Mouse (Mus musculus) hindbrain, embryonic 12.5 days (tissue): ENCODE measurements around the gene Fam19a1. TPM values are rescaled to one million over a fixed set of nuclear protein-coding genes. Genes with fewer than 3 reads are reported as not detected.

Experiments used
- ATAC-seq: fragments of 200-750 bp; cut with Nextera tagmentation; 2 replicates; pipeline ENCODE4 v1.8.0; 2017; ENCODE audit warnings: moderate TSS enrichment; ENCODE audit not compliant: low FRiP score
- H3K27ac ChIP-seq: fragments of 300-500 bp; sonication (generic); 2 replicates; pipeline ENCODE4 v1.5.1; 2016; ENCODE audit warnings: mild to moderate bottlenecking
- H3K27me3 ChIP-seq: fragments of 300-500 bp; sonication (generic); 2 replicates; pipeline ENCODE4 v1.6.1; 2016; ENCODE audit warnings: mild to moderate bottlenecking
- H3K36me3 ChIP-seq: fragments of 300-500 bp; sonication (generic); 2 replicates; pipeline ENCODE4 v1.6.1; 2016; ENCODE audit warnings: mild to moderate bottlenecking
- H3K4me1 ChIP-seq: fragments of 300-500 bp; sonication (generic); 2 replicates; pipeline ENCODE4 v1.6.1; 2016
- H3K4me2 ChIP-seq: fragments of 300-500 bp; sonication (generic); replicated peaks from 2 replicates; pipeline ENCODE4 v1.6.1; 2016; ENCODE audit warnings: mild to moderate bottlenecking
- H3K4me3 ChIP-seq: fragments of 300-500 bp; sonication (generic); 2 replicates; pipeline ENCODE4 v1.5.1; 2016; ENCODE audit warnings: mild to moderate bottlenecking
- H3K9ac ChIP-seq: fragments of 300-500 bp; sonication (generic); 2 replicates; pipeline ENCODE4 v1.6.1; 2016; ENCODE audit warnings: mild to moderate bottlenecking, moderate library complexity
- H3K9me3 ChIP-seq: fragments of 300-500 bp; sonication (generic); replicated peaks from 2 replicates; pipeline ENCODE4 v1.6.1; 2016; ENCODE audit warnings: mild to moderate bottlenecking
- WGBS: fragments of 180-500 bp; shearing (Covaris S2); methylation state at CpG from one replicate; pipeline ENCODE4 v1.1.7; 2016; 5-methylcytosine and 5-hydroxymethylcytosine counted together
- polyA plus RNA-seq: library from polyadenylated mRNA; unstranded; fragments of >200 nt; fragmentation: Nextera tagmentation; extraction: Ambion mirVana; gene quantifications from 2 replicates; pipeline ENCODE4 v1.2.1, GENCODE M21; 2016

The Fam19a1 gene
- 3.9 and 4.1 TPM in 2 replicates for polyA plus RNA-seq

DNA sequence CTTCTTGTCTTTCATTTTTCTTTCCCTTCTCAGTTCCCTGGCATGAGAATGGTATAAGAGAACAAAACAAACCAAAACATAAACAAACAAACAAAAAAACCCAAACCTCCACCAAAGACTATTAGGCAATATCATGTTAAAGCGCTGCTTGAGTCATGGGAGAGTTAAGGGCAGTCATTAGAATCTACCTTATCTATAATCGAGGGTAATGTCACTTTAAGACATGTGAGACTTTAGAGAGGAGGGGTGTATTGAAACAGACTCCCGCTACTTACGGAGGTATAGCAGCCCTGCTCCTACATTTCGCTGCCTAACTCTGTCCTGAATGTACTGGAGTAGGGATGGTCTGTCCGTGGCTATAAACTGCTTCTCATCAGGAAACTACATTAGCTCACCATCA is at the start of gene Fam19a1:
TSS of gene Fam19a1 (plus strand) at position 301 of the 400 bp plus-strand sequence.
- H3K4me2 ChIP-seq: peak within 1 kb of the TSS; percentile 25
- no peak for ATAC-seq
- no peak within 1 kb of the TSS for H3K27ac ChIP-seq
- H3K4me1 ChIP-seq: peaks cover 13% of the 10 kb centered on the region; the same call in 1 of the 2 replicates
- no peaks in the 10 kb centered on the region for H3K27me3 ChIP-seq
- no peak within 1 kb of the TSS for H3K9ac ChIP-seq
- 36% methylated on average over 6 of the region's 6 CpGs for WGBS
- H3K36me3 ChIP-seq: no peaks in the 10 kb centered on the region
- H3K4me3 ChIP-seq: 0 out of 2 replicates have a peak within 1 kb of the TSS, but pooled peaks have one; percentile 7
- H3K9me3 ChIP-seq: no peaks in the 10 kb centered on the region

DNA sequence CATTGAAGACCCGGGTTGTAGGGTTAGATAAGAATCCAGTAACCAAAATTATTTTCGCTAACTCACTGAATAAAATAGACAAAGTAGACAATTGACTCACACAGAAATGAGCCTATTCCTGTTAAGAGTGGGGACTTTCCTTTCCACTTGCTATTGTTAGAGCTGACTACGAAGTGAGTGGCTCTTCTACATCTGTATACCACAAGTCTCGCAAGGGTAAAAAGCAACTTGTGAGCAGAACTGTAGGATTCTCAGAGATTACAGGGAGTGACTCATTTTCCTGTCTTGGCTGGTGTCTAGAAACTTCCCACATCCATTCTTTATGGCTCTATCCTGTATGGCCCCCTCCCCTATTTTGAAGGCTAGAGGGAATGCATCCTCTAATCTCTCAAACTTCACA is 41.9 kb upstream of the Fam19a1 start:
- Histone ChIP-seq H3K36me3 (no peaks in the 10 kb centered on the region), H3K27me3 (no peaks in the 10 kb centered on the region), H3K4me3 (no peak overlapping the region), H3K9me3 (no peaks in the 10 kb centered on the region), H3K4me2 (no peak overlapping the region), H3K27ac (no peak overlapping the region), H3K9ac (no peak overlapping the region), H3K4me1 (no peaks in the 10 kb centered on the region)
- no peak for ATAC-seq
- 87% methylated on average over 4 of the region's 4 CpGs for WGBS

DNA sequence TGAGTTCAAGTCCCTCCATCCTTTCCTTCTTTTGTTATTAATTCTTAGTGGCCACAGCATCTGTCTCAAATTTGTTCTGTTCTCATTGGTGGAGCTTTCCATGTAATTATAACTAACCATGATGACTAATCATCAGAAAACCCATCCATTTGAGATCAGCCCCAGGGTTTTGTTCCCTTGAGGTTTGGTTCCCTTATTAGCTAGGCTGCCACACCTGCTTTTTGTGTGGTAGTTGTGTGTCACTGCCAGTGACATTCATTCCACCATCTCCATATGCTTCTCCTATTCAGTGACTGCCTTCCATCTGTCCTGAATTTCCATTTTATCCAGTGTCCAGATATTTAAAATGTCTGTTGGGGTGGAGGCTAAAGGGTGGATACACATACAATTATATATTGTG is 41.4 kb upstream of the Fam19a1 start:
- H3K9ac ChIP-seq: no peak overlapping the region
- H3K36me3 ChIP-seq: no peaks in the 10 kb centered on the region
- H3K9me3 ChIP-seq: no peaks in the 10 kb centered on the region
- H3K4me3 ChIP-seq: no peak overlapping the region
- no peaks in the 10 kb centered on the region for H3K27me3 ChIP-seq
- H3K4me1 ChIP-seq: no peaks in the 10 kb centered on the region
- H3K4me2 ChIP-seq: no peak overlapping the region
- H3K27ac ChIP-seq: no peak overlapping the region
- ATAC-seq: no peak

DNA sequence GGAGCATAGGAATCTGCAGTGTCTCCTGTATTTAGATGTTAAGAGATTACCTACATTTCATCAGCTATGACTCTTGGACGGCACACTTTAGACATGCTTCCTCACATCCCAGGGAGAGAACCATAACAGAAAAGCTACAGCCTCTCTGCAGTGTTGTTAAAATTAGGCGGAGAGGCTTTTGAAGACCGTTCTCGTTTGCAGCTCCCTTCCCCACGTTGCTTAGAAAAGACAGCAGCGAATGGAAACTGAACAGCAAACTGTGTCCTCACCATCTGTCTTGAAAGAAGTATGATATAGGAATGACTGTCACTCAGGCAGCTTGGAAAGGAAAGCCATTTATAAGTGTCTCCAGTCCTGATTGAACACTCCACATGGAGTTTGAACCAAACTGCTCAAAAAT is 23.0 kb upstream of the Fam19a1 start:
- no peak overlapping the region for H3K27ac ChIP-seq
- no peaks in the 10 kb centered on the region for H3K4me1 ChIP-seq
- no peak for ATAC-seq
- no peaks in the 10 kb centered on the region for H3K27me3 ChIP-seq
- H3K9me3 ChIP-seq: no peaks in the 10 kb centered on the region
- H3K4me3 ChIP-seq: no peak overlapping the region
- 89% methylated on average over 6 of the region's 6 CpGs for WGBS
- no peak overlapping the region for H3K4me2 ChIP-seq
- no peaks in the 10 kb centered on the region for H3K36me3 ChIP-seq
- no peak overlapping the region for H3K9ac ChIP-seq

DNA sequence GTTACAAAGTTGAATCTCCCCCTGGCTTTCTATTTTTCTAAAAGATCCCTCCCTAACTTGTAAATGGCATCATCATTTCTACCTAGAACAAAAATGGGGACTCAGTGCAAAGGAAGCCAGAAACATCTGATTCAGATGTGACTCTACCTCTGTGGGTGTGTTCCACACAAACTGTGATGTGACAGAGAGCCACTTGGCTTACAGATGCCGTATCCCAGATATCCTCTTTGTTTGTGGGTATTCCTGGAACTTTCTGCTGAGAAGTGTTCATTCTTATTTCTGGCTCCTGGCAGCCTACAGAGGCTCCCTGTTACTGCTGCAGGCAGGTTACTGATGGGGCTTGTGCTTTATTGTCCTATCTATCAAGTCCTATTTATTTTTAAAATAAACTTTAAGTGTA is 19.2 kb upstream of the Fam19a1 start:
- Histone ChIP-seq H3K36me3 (no peaks in the 10 kb centered on the region), H3K9ac (no peak overlapping the region), H3K4me1 (no peaks in the 10 kb centered on the region), H3K9me3 (no peaks in the 10 kb centered on the region), H3K27ac (no peak overlapping the region), H3K27me3 (no peaks in the 10 kb centered on the region), H3K4me3 (no peak overlapping the region), H3K4me2 (no peak overlapping the region)
- ATAC-seq: no peak
- 82% methylated on average over 1 of the region's 1 CpGs for WGBS

DNA sequence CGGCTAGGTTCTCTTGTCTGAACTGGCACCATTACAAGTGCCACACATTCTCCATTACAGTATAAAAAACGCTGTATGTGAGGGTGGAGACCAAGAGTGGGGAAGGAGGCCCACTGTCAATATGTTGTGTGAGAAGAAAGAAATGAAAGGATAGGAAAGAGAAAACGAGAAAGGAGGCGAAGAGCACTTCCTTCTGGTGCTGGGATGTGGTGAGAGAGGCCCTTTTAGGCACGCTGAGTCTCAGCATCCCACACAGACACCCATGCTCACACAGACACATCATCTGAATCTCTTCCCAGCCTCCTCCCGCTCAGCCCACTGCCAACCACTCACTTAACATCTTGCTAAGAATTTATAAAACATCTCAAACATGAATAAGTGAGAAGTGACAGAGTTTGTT is 14.7 kb upstream of the Fam19a1 start:
- Histone ChIP-seq H3K27ac (no peak overlapping the region), H3K36me3 (no peaks in the 10 kb centered on the region), H3K9me3 (no peaks in the 10 kb centered on the region), H3K4me2 (no peak overlapping the region), H3K4me3 (no peak overlapping the region), H3K27me3 (no peaks in the 10 kb centered on the region), H3K4me1 (no peaks in the 10 kb centered on the region), H3K9ac (no peak overlapping the region)
- WGBS: 85% methylated on average over 6 of the region's 6 CpGs
- no peak for ATAC-seq

DNA sequence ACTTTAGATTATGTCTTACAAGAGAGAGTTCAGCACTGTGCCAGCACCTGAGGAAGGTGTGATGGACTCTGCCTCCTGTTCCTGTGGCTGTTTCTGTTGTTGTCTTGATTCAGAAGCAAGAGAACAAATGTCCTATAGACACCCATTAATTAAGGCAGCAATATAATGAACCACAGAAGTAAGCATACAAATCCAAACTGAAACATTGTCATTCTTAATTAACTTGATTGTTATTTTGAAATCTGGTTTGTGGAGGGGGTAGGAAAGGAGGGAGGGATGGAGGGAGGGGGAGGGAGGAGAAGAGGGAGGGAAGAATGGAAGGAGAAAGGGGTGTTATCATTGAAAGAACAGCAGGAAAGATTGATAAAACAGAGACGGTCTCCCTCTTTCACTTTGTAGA is 1.3 kb upstream of the Fam19a1 start:
- Histone ChIP-seq H3K27me3 (no peaks in the 10 kb centered on the region), H3K4me2 (no peak overlapping the region), H3K9ac (no peak overlapping the region), H3K27ac (no peak overlapping the region), H3K36me3 (no peaks in the 10 kb centered on the region), H3K4me3 (no peak overlapping the region), H3K4me1 (peaks cover 5% of the 10 kb centered on the region; the same call in 1 of the 2 replicates), H3K9me3 (no peaks in the 10 kb centered on the region)
- ATAC-seq: no peak
- 81% methylated on average over 1 of the region's 1 CpGs for WGBS

DNA sequence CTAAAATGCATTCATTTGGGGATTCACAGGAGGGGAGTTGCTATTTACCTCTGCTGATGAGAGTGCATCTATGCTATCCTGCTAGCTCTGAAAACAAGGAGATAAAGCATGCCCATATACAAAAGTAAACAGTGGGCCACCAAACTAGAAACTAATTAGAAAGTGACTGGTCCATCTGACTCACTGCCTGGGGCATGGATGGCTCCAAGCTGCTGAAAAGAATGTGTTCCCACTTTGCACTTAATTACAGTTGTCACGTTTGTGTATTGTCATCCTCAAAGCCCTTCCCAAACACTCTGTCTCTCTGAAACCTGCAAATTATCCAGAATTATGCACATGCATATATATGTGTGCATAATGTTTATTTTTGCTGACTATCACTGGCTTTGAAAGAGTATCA is 1.2 kb downstream of the Fam19a1 start:
- Histone ChIP-seq H3K27ac (no peak overlapping the region), H3K27me3 (no peaks in the 10 kb centered on the region), H3K4me1 (peaks cover 13% of the 10 kb centered on the region; the same call in 1 of the 2 replicates), H3K4me2 (0 out of 2 replicates have a peak overlapping the region, but pooled peaks have one; percentile 11), H3K9me3 (no peaks in the 10 kb centered on the region), H3K36me3 (no peaks in the 10 kb centered on the region), H3K9ac (no peak overlapping the region), H3K4me3 (no peak overlapping the region)
- WGBS: 12% methylated on average over 1 of the region's 1 CpGs
- no peak for ATAC-seq

DNA sequence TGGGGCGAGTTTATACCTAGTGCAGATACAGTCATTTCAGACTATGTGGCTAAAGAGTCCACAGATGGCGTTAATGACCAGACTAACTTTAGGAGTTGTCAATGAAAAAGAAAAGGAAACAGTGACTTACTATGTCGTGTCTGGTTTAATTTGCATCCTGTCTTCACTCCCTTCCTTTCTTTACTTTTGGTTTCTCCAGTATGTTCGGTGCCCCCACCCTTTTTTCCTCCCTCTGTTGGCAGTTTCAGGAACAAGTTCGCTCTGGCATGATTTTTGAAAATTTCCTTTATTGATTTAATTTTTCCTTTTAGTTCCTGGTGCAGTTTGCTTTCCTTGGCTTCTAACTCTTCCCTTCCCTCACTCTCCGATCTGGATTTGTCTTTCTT is 3.2 kb downstream of the Fam19a1 start:
- Histone ChIP-seq H3K27me3 (no peaks in the 10 kb centered on the region), H3K4me2 (peak overlapping the region; percentile 98), H3K4me1 (peaks cover 13% of the 10 kb centered on the region; the same call in 1 of the 2 replicates), H3K27ac (no peak overlapping the region), H3K4me3 (peak overlapping the region; percentile 57), H3K36me3 (no peaks in the 10 kb centered on the region), H3K9ac (peak overlapping the region; percentile 73), H3K9me3 (no peaks in the 10 kb centered on the region)
- 11% methylated on average over 6 of the region's 6 CpGs for WGBS
- ATAC-seq: no peak

DNA sequence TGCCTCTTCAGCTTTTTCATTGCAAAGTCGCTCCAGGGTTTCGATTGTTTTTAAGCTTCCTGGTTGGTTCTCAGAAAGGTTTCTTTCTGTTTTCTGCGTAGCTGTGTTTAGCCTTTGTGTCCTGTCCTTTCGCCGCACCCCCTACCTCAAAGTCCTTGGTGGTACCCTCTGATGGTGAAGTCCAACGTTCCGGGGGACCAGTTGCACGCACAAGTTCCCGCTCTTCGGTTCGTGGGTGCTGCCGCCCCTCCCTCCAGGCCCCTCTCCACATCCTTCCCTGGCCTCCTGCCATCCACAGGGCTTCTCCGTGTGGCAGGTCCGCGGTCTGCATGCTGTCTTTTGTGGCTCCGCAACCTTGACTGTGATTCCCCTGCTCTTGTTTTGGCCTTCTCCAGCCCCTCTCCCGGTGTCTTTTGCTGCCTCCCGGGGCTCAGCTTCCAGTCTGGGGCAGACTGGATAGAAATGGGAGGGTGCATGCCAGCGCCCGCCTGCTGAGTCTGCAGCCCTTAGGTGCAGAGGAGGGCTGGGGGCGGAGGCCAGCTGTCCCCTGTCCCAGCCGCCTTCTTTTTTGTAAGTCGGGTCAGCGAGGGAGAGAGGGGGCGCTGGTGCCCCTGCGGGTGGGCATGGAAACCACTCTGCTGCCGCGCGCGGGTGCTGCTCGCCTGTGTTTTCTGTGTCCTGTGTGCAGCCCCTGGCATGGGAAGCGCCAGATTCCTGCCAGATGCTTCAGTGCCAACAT is 3.7 kb downstream of the Fam19a1 start:
- Histone ChIP-seq H3K27ac (no peak overlapping the region), H3K4me1 (peaks cover 13% of the 10 kb centered on the region; the same call in 1 of the 2 replicates)

DNA sequence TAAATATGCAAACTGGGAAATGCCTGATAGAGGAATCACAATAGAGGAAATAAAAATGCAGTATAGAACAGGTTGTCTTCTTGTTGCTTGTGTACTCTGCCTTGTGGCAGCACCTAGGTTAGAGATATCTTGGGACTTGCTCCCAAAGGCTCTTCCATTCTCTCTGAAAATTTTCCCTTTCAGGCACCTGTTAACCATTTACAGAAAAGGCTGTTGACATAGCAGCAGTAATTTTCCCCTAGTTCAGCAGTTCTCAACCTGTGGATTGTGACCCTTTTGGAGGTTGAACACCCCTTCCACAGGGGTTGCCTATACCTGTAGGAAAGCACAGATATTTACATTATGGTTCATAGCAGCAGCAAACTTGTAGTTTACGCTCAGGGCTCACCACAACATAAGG is 30.4 kb downstream of the Fam19a1 start:
- Histone ChIP-seq H3K9me3 (no peaks in the 10 kb centered on the region), H3K27ac (no peak overlapping the region), H3K36me3 (no peaks in the 10 kb centered on the region), H3K9ac (no peak overlapping the region), H3K4me2 (no peak overlapping the region), H3K4me3 (no peak overlapping the region), H3K4me1 (no peaks in the 10 kb centered on the region), H3K27me3 (no peaks in the 10 kb centered on the region)
- no peak for ATAC-seq
- 100% methylated on average over 1 of the region's 1 CpGs for WGBS

More for the DNA sequence above, 3.7 kb downstream of the Fam19a1 start:
- WGBS: under 1% methylated on average over 32 of the region's 32 CpGs
- Histone ChIP-seq H3K9me3 (no peaks in the 10 kb centered on the region), H3K4me2 (peak overlapping the region; percentile 98), H3K27me3 (no peaks in the 10 kb centered on the region), H3K36me3 (no peaks in the 10 kb centered on the region), H3K9ac (peak overlapping the region; percentile 73), H3K4me3 (peak overlapping the region; percentile 57)
- peak; percentile 71 for ATAC-seq

DNA sequence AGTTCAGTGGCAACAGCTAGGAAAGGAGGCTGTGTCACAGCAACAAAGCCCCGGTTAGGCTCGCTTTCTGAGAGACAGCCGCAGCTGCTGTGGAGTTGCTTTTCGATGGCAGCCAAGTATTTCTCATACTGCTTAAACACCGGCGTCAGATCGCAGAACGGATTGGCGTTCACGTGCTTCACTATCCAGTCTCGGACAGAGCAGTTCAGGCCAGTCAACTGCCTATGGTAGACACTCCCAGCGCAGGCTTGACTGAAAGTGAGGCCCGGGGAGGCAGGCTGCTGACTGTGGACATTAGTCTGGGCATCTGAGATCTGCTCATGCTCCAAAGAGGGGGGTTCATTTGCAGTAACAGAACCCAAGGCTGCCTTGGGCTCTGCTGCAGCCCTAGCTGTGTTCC is 52.4 kb downstream of the Fam19a1 start:
- no peak for ATAC-seq
- H3K9me3 ChIP-seq: no peaks in the 10 kb centered on the region
- H3K4me3 ChIP-seq: no peak overlapping the region
- 90% methylated on average over 13 of the region's 13 CpGs for WGBS
- no peaks in the 10 kb centered on the region for H3K4me1 ChIP-seq
- no peak overlapping the region for H3K27ac ChIP-seq
- H3K4me2 ChIP-seq: no peak overlapping the region
- no peaks in the 10 kb centered on the region for H3K27me3 ChIP-seq
- no peak overlapping the region for H3K9ac ChIP-seq
- H3K36me3 ChIP-seq: no peaks in the 10 kb centered on the region

DNA sequence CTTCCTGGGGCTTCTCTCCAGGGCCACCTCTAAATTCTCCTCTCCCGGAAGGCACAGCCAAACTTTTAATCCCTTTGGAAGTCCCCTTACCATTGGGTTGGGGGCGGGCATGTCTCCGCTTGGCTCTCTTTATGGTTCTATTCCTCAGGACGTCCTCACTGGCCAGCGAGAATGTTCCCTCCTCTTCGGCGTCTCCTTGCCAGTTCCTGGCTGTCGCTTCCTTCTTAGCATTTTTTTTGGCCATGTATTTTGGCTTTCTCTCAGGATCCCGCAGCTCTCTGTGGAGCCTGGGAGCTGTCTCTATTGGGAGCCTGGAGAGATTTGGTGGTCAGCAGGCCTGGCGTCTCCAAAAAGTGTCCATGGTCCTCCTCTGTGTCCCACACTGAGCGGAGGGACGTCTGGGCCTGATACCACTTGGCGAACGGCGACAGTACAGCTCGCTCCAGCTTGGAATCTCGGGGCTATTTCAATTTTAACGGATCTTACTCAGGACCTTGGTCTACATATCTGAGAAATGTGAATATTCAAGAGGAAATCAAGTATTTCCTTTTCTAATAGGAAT is 52.9 kb downstream of the Fam19a1 start, which contains the start of gene 1700123L14Rik:
TSS of gene 1700123L14Rik (minus strand) at position 426 of the 562 bp plus-strand sequence.
- ATAC-seq: no peak

More for the DNA sequence above, 52.9 kb downstream of the Fam19a1 start, which contains the start of gene 1700123L14Rik:
- 87% methylated on average over 18 of the region's 18 CpGs for WGBS
- Histone ChIP-seq H3K4me2 (no peak within 1 kb of the TSS), H3K27me3 (no peaks in the 10 kb centered on the region), H3K9ac (no peak within 1 kb of the TSS), H3K36me3 (no peaks in the 10 kb centered on the region), H3K9me3 (no peaks in the 10 kb centered on the region), H3K4me1 (no peaks in the 10 kb centered on the region), H3K4me3 (no peak within 1 kb of the TSS), H3K27ac (no peak within 1 kb of the TSS)
